Mouse (Mus musculus): ENCODE measurements around the gene Cyth4.

GRCm38 (mm10) chr15:78593896-78594425 is 2.9 kb upstream of the Cyth4 start:
- TF ChIP-seq POLR2A (IDR thresholded peaks at IDR 0.05; ENCODE audit: extremely low read depth, insufficient read depth, low read length), result no peak
- no peak for TF ChIP-seq CTCF (IDR thresholded peaks at IDR 0.05; ENCODE audit: extremely low read depth, insufficient read depth, low read length)

All from cortical plate, adult 2 months (tissue).